Mouse (Mus musculus): ENCODE results near the gene Zfp64. TPM values are rescaled to one million over a fixed set of nuclear protein-coding genes. Genes with fewer than 3 reads are reported as not detected.
A peak's percentile ranks its signal among the peaks of the same experiment; 100 is the strongest.

Gene Zfp64
- polyA plus RNA-seq, 1 experiment from 2014 or later: 37.2 TPM

DNA sequence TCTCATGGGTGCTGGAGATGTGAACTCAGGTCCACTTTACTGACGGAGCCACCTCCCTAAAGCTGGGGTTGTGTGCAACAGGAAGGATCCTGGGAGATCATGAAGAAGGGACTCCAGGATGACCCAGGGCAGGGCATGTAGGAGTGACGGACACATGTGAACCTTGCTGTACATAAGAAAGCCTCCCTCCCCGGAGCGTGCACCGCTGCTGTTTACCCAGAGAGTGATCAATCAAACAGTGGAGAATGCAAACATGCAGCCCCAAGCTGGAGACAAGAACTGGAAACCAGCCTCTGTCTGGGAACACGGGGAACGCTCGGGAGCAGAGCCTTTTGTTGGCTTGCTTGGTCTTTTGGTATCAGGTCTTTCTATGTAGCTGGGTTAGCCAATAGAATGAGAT, 76.7 kb downstream of the Zfp64 start:
- Histone ChIP-seq H3K9me3 (ENCODE audit: control insufficient read depth, low read depth, low read length) (no peaks in the 10 kb centered on the region), H3K27ac (ENCODE audit: low read length) (no peak overlapping the region), H3K4me3 (ENCODE audit: low read depth, low read length) (no peak overlapping the region), H3K36me3 (ENCODE audit: control insufficient read depth, insufficient read depth, low read length) (no peaks in the 10 kb centered on the region), H3K4me2 (replicated peaks; ENCODE audit: low read depth, low read length) (no peak overlapping the region), H3K9ac (replicated peaks; ENCODE audit: low read depth, low read length) (no peak overlapping the region), H3K27me3 (ENCODE audit: control insufficient read depth, insufficient read depth, low read length) (no peaks in the 10 kb centered on the region), H3K4me1 (ENCODE audit: control insufficient read depth, insufficient read depth, low read length) (no peaks in the 10 kb centered on the region)
- WGBS: 40% methylated on average over 8 of the region's 8 CpGs
- ATAC-seq (ENCODE audit: insufficient number of reproducible peaks, insufficient read depth, low FRiP score, low read depth): no peak

DNA sequence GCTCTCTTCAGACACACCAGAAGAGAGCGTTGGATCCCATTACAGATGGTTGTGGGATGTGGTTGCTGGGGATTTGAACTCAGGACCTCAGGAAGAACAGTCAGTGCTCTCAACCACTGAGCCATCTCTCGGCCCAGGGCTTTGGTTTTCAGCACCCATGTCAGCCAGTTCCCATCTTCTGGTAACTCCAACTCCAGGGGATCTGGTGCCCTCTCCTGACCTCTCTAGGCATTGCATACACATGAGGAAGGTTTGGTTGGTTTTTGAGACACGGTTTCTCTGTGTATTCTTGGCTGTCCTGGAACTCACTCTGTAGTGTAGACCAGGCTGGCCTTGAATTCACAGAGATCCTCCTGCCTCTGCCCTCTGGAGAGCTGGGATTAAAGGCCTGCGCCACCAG, 77.2 kb downstream of the Zfp64 start:
- Histone ChIP-seq H3K9ac (replicated peaks; ENCODE audit: low read depth, low read length) (no peak overlapping the region), H3K27ac (ENCODE audit: low read length) (no peak overlapping the region), H3K36me3 (ENCODE audit: control insufficient read depth, insufficient read depth, low read length) (no peaks in the 10 kb centered on the region), H3K4me1 (ENCODE audit: control insufficient read depth, insufficient read depth, low read length) (0 out of 2 replicates have a peak, but pooled peaks cover 1% of the 10 kb centered on the region), H3K9me3 (ENCODE audit: control insufficient read depth, low read depth, low read length) (no peaks in the 10 kb centered on the region), H3K4me2 (replicated peaks; ENCODE audit: low read depth, low read length) (no peak overlapping the region), H3K4me3 (ENCODE audit: low read depth, low read length) (no peak overlapping the region), H3K27me3 (ENCODE audit: control insufficient read depth, insufficient read depth, low read length) (no peaks in the 10 kb centered on the region)
- WGBS: 86% methylated on average over 4 of the region's 4 CpGs
- no peak for ATAC-seq (ENCODE audit: insufficient number of reproducible peaks, insufficient read depth, low FRiP score, low read depth)

DNA sequence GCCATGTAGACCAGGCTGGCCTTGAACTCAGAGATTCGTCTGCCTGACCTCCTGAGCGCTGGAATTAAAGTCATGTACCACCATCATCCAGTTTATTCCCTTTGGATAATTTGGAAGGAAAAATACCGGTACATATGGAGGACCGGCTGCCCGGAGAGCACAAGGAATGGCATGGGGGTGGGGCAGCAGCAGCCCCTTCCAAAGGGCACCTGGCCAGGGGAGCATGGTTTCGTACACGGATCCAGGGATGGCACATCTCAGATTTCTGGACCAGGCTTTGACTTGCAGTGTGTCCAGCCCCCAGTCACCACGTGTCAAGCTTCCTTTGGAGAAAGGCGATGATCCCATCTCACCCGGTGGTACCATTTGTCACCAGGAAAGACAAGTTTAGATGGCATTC, 78.8 kb downstream of the Zfp64 start:
- ATAC-seq (ENCODE audit: insufficient number of reproducible peaks, insufficient read depth, low FRiP score, low read depth): no peak
- Histone ChIP-seq H3K36me3 (ENCODE audit: control insufficient read depth, insufficient read depth, low read length) (no peaks in the 10 kb centered on the region), H3K27ac (ENCODE audit: low read length) (no peak overlapping the region), H3K9me3 (ENCODE audit: control insufficient read depth, low read depth, low read length) (no peaks in the 10 kb centered on the region), H3K9ac (replicated peaks; ENCODE audit: low read depth, low read length) (no peak overlapping the region), H3K4me2 (replicated peaks; ENCODE audit: low read depth, low read length) (no peak overlapping the region), H3K4me3 (ENCODE audit: low read depth, low read length) (no peak overlapping the region), H3K4me1 (ENCODE audit: control insufficient read depth, insufficient read depth, low read length) (0 out of 2 replicates have a peak, but pooled peaks cover 6% of the 10 kb centered on the region), H3K27me3 (ENCODE audit: control insufficient read depth, insufficient read depth, low read length) (no peaks in the 10 kb centered on the region)
- 75% methylated on average over 10 of the region's 10 CpGs for WGBS

DNA sequence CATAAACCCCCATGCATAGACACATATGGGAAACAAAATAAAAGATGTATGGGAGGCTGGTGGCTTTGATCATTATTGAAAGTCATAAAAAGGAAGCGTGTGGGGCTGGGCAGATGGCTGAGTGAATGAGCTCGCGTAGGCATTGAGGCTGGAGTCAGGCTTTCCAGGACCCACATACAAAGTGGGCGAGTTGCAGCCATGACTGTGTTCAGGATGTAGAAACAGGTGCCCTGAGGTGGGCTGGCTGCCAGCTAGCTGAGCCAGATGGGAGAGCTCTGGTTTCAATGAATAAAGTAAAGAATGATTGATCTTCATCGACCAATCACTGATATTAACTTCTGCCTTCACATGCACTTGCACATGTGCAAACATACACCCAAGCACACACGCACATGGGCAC, 80.9 kb downstream of the Zfp64 start:
- ATAC-seq (ENCODE audit: insufficient number of reproducible peaks, insufficient read depth, low FRiP score, low read depth): no peak
- WGBS: 87% methylated on average over 6 of the region's 6 CpGs
- Histone ChIP-seq H3K4me1 (ENCODE audit: control insufficient read depth, insufficient read depth, low read length) (0 out of 2 replicates have a peak, but pooled peaks cover 6% of the 10 kb centered on the region), H3K9ac (replicated peaks; ENCODE audit: low read depth, low read length) (no peak overlapping the region), H3K36me3 (ENCODE audit: control insufficient read depth, insufficient read depth, low read length) (no peaks in the 10 kb centered on the region), H3K4me3 (ENCODE audit: low read depth, low read length) (no peak overlapping the region), H3K27me3 (ENCODE audit: control insufficient read depth, insufficient read depth, low read length) (no peaks in the 10 kb centered on the region), H3K27ac (ENCODE audit: low read length) (no peak overlapping the region), H3K9me3 (ENCODE audit: control insufficient read depth, low read depth, low read length) (no peaks in the 10 kb centered on the region), H3K4me2 (replicated peaks; ENCODE audit: low read depth, low read length) (no peak overlapping the region)

DNA sequence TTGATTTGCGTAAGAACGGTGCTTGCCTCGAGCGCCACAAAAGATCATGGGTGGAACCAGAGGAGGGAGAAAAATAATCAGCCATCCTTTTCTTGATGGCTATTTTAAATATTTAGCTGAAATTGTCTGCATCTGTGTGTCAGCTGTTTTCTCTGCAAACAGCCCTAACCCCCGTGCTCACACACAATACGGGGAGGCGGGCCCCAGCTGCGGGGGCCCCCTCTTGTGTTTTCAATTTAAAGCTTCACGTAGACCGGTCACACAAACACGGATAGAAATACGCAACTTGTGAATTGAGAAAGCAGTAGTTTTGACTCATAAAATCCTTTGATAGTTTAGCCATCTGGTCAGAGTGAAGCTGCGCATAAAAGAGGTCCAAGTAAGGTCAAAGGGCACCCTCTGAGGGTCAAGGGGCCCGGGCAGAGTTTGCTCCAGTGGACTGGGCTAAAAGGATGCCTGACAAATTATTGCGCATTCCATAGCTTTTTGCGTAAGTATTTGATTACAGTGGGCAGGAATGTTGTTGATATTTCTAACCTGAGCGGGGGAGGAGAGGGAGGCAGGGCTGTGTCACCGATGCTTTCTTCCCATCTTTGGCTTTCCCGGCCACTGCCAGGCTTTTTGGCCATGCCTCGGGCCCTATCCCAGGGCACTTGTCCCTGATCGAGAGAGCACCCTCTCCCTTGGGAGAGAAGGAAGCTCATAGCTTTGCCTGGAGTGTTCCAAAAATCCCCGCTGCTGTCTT, 83.4 kb downstream of the Zfp64 start:
- Histone ChIP-seq H3K27me3 (ENCODE audit: control insufficient read depth, insufficient read depth, low read length) (no peaks in the 10 kb centered on the region), H3K4me2 (replicated peaks; ENCODE audit: low read depth, low read length) (peak overlapping the region; percentile 39), H3K9me3 (ENCODE audit: control insufficient read depth, low read depth, low read length) (no peaks in the 10 kb centered on the region), H3K4me3 (ENCODE audit: low read depth, low read length) (0 out of 2 replicates have a peak overlapping the region, but pooled peaks have one; percentile 1), H3K9ac (replicated peaks; ENCODE audit: low read depth, low read length) (no peak overlapping the region), H3K36me3 (ENCODE audit: control insufficient read depth, insufficient read depth, low read length) (no peaks in the 10 kb centered on the region), H3K27ac (ENCODE audit: low read length) (no peak overlapping the region), H3K4me1 (ENCODE audit: control insufficient read depth, insufficient read depth, low read length) (0 out of 2 replicates have a peak, but pooled peaks cover 6% of the 10 kb centered on the region)
- ATAC-seq (ENCODE audit: insufficient number of reproducible peaks, insufficient read depth, low FRiP score, low read depth): no peak
- 16% methylated on average over 22 of the region's 22 CpGs for WGBS

DNA sequence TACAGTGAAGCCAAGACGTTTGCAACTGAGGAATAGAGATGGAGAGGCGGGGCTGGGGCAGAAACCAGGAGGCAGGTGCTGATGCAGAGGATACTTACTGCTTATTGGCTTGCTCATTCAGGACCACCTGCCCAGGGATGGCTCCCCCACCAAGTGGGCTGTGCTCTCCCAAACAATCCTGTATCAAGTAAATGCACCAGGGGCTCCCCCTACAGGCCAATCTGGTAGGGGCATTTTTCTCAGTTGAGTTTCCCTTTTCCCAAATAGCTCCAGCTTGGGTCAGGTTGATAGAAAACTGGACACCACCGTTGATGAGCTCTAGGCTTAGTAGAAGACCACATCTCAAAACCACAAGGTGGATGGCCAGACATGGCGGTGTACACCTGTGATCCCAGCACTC, 84.9 kb downstream of the Zfp64 start:
- ATAC-seq (ENCODE audit: insufficient number of reproducible peaks, insufficient read depth, low FRiP score, low read depth): no peak
- H3K27ac ChIP-seq (ENCODE audit: low read length): no peak overlapping the region
- no peaks in the 10 kb centered on the region for H3K36me3 ChIP-seq (ENCODE audit: control insufficient read depth, insufficient read depth, low read length)
- H3K27me3 ChIP-seq (ENCODE audit: control insufficient read depth, insufficient read depth, low read length): no peaks in the 10 kb centered on the region
- no peak overlapping the region for H3K4me3 ChIP-seq (ENCODE audit: low read depth, low read length)
- H3K4me1 ChIP-seq (ENCODE audit: control insufficient read depth, insufficient read depth, low read length): 0 out of 2 replicates have a peak, but pooled peaks cover 6% of the 10 kb centered on the region
- no peak overlapping the region for H3K4me2 ChIP-seq (replicated peaks; ENCODE audit: low read depth, low read length)
- no peak overlapping the region for H3K9ac ChIP-seq (replicated peaks; ENCODE audit: low read depth, low read length)
- WGBS: 62% methylated on average over 4 of the region's 4 CpGs
- H3K9me3 ChIP-seq (ENCODE audit: control insufficient read depth, low read depth, low read length): no peaks in the 10 kb centered on the region

DNA sequence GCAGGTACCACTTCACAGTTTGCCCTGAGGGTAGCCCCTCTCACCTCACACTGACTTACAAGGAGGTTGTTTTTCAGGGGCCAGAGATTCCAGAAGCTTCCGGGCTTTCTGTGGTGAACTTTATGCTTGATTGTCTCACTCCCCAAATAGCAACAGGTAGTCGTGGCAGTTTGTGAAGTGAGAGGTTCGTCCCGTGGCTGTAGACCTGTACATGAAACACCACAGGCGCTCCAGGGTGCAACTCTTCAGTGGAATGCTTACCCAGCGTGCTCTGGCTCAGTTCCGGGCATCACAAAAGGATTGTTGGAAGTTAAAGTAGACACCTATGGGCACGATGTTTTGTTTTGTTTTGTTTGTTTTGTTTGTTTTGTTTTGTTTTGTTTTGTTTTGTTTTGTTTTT, 88.4 kb downstream of the Zfp64 start:
- no peaks in the 10 kb centered on the region for H3K9me3 ChIP-seq (ENCODE audit: control insufficient read depth, low read depth, low read length)
- no peaks in the 10 kb centered on the region for H3K36me3 ChIP-seq (ENCODE audit: control insufficient read depth, insufficient read depth, low read length)
- no peak overlapping the region for H3K4me2 ChIP-seq (replicated peaks; ENCODE audit: low read depth, low read length)
- H3K27ac ChIP-seq (ENCODE audit: low read length): no peak overlapping the region
- no peaks in the 10 kb centered on the region for H3K27me3 ChIP-seq (ENCODE audit: control insufficient read depth, insufficient read depth, low read length)
- no peak overlapping the region for H3K9ac ChIP-seq (replicated peaks; ENCODE audit: low read depth, low read length)
- no peak overlapping the region for H3K4me3 ChIP-seq (ENCODE audit: low read depth, low read length)
- no peak for ATAC-seq (ENCODE audit: insufficient number of reproducible peaks, insufficient read depth, low FRiP score, low read depth)
- H3K4me1 ChIP-seq (ENCODE audit: control insufficient read depth, insufficient read depth, low read length): no peaks in the 10 kb centered on the region
- 85% methylated on average over 8 of the region's 8 CpGs for WGBS

DNA sequence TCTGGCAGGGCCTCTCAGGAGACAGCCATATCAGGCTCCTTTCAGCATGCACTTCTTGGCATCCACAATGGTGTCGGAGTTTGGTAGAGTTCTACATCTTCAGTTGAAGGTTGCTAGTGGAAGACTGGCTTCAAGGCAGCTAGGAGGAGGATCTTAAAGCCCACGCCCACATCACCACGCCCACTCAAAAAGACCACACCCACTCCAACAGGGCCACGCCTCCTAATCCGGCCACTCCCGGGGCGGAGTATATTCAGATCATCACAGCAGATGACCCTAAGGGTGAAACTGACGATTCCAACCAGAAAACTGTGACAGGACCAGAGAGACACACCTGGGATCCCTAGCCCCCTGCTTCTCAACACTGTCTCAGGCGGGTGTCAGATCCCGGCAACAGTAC, 89.0 kb downstream of the Zfp64 start:
- 72% methylated on average over 10 of the region's 10 CpGs for WGBS
- ATAC-seq (ENCODE audit: insufficient number of reproducible peaks, insufficient read depth, low FRiP score, low read depth): no peak
- Histone ChIP-seq H3K27me3 (ENCODE audit: control insufficient read depth, insufficient read depth, low read length) (no peaks in the 10 kb centered on the region), H3K27ac (ENCODE audit: low read length) (no peak overlapping the region), H3K4me3 (ENCODE audit: low read depth, low read length) (no peak overlapping the region), H3K9me3 (ENCODE audit: control insufficient read depth, low read depth, low read length) (no peaks in the 10 kb centered on the region), H3K9ac (replicated peaks; ENCODE audit: low read depth, low read length) (no peak overlapping the region), H3K4me2 (replicated peaks; ENCODE audit: low read depth, low read length) (no peak overlapping the region), H3K36me3 (ENCODE audit: control insufficient read depth, insufficient read depth, low read length) (no peaks in the 10 kb centered on the region), H3K4me1 (ENCODE audit: control insufficient read depth, insufficient read depth, low read length) (no peaks in the 10 kb centered on the region)

DNA sequence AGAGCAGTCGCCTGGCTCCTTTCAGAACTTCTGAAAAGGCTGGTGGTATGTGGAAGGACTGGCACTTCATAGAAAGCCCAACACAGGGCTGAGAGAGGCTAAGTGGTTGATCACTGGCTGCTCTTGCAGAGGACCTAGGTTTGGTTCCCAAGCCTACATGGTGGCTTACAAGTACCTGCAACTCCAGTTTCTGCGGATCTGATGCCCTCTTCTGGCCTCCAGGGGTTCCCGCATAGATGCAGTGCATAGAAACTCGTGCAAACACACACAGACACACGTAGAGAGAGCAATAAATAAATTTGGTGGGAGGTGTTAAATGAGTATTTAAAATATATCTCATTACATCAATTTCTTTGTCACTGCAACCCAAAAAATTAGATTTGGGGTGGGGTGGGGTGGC, 90.5 kb downstream of the Zfp64 start:
- H3K9me3 ChIP-seq (ENCODE audit: control insufficient read depth, low read depth, low read length): no peaks in the 10 kb centered on the region
- no peaks in the 10 kb centered on the region for H3K4me1 ChIP-seq (ENCODE audit: control insufficient read depth, insufficient read depth, low read length)
- 81% methylated on average over 5 of the region's 5 CpGs for WGBS
- no peaks in the 10 kb centered on the region for H3K27me3 ChIP-seq (ENCODE audit: control insufficient read depth, insufficient read depth, low read length)
- no peak overlapping the region for H3K9ac ChIP-seq (replicated peaks; ENCODE audit: low read depth, low read length)
- H3K4me2 ChIP-seq (replicated peaks; ENCODE audit: low read depth, low read length): no peak overlapping the region
- no peaks in the 10 kb centered on the region for H3K36me3 ChIP-seq (ENCODE audit: control insufficient read depth, insufficient read depth, low read length)
- H3K4me3 ChIP-seq (ENCODE audit: low read depth, low read length): no peak overlapping the region
- no peak for ATAC-seq (ENCODE audit: insufficient number of reproducible peaks, insufficient read depth, low FRiP score, low read depth)
- no peak overlapping the region for H3K27ac ChIP-seq (ENCODE audit: low read length)
